8 mouse cellular contexts compared by ENCODE assay signal in genomic region chr5:149279273-149279844, GRCm38 (mm10). TPM values are rescaled to one million over a fixed set of nuclear protein-coding genes. Genes with fewer than 3 reads are reported as not detected.
DNase-seq lines count a peak whose midpoint lies in the region; TF ChIP-seq lines count a peak whose summit lies in the region.

No protein-coding gene starts in this region.

- H3K27ac ChIP-seq in gastrocnemius, adult 2 months: peak overlapping the region; percentile 78

- intact Hi-C loops in gastrocnemius, adult 2 months (cut with DNase I): no loop called here
- intact Hi-C loops in gastrocnemius, postnatal 14 days (cut with DNase I; ENCODE audit: low total_unique reads): no loop called here

- DNase-seq in gastrocnemius, adult 2 months: peak; percentile 69
- DNase-seq in gastrocnemius, postnatal 25 days: no peak
- DNase-seq in cerebellum, postnatal 36 days: peak; percentile 28 to 33
- peak; percentile 51 for DNase-seq in gastrocnemius, postnatal 14 days
- peak; percentile 25 to 37 for DNase-seq in kidney, adult 8-10 months
- peak; percentile 27 for DNase-seq in lung, postnatal 36 days
- DNase-seq in telencephalon, adult 2 months (ENCODE audit: low read depth, low spot score): peak; percentile 58
- no peak for DNase-seq in urinary bladder, postnatal 25 days (ENCODE audit: low spot score)

- peak; percentile 57 for TF ChIP-seq CTCF in gastrocnemius, adult 2 months (IDR thresholded peaks at IDR 0.05)

- H3K4me3 ChIP-seq in gastrocnemius, adult 2 months: peak overlapping the region; percentile 60

RNA-seq across cellular contexts. Expression of gene Alox5ap, which starts 14.8 kb away (rescaled TPM):
- total RNA-seq in gastrocnemius, adult 2 months (2021): 1 to 10 TPM; 4.1 to 5.1 TPM
- 10 to 100 TPM in 1 of 2 experiments, 1 to 10 TPM in 1; 6.2 to 11.0 TPM for total RNA-seq in gastrocnemius, postnatal 25 days (2021)
- 1 to 10 TPM; 8.2 to 9.5 TPM for total RNA-seq in gastrocnemius, postnatal 14 days (2021)

Comparison
In these comparisons a context has a peak if more than half of its experiments do, and no peak if none do; other contexts are left out.
1. DNase-seq: peak in gastrocnemius, adult 2 months (single experiment), cerebellum, postnatal 36 days (2 of 2), gastrocnemius, postnatal 14 days (single experiment), kidney, adult 8-10 months (2 of 2), lung, postnatal 36 days (single experiment) and telencephalon, adult 2 months (single experiment); none in gastrocnemius, postnatal 25 days (single experiment) and urinary bladder, postnatal 25 days (single experiment).